Mouse (Mus musculus) CH12.LX (cell line): Measurements from ENCODE around the gene Klrb1b. TPM values are rescaled to one million over a fixed set of nuclear protein-coding genes. Genes with fewer than 3 reads are reported as not detected.

Source experiments
- DNase-seq: peaks from one replicate; pipeline ENCODE4 v3.0.0-alpha.2; 2013; ENCODE audit errors: extremely low read depth
- H3K27ac ChIP-seq: 2 replicates; pipeline ENCODE4 v1.5.1; 2012; ENCODE audit warnings: low read depth, mild to moderate bottlenecking, control low read depth, moderate library complexity; ENCODE audit not compliant: insufficient read depth
- H3K27me3 ChIP-seq: replicated peaks from 2 replicates; pipeline ENCODE3; 2012; ENCODE audit warnings: inconsistent platforms
- H3K36me3 ChIP-seq, 2 experiments: replicated peaks in 1 of 2; 2 replicates each; pipeline versions ENCODE3 to v1.6.1; 2012; ENCODE audit warnings: inconsistent platforms in 1 of 2, low read length in 1 of 2, mild to moderate bottlenecking in 1 of 2, mixed read lengths in 1 of 2, moderate library complexity in 1 of 2; ENCODE audit not compliant: control insufficient read depth in 1 of 2, insufficient read depth in 1 of 2
- H3K4me1 ChIP-seq, 2 experiments: 2 replicates each; pipeline ENCODE4 v1.6.1; 2012; ENCODE audit warnings: inconsistent platforms in 1 of 2, moderate library complexity in 1 of 2; ENCODE audit not compliant: insufficient read depth in 2 of 2, control insufficient read depth in 1 of 2
- H3K4me2 ChIP-seq: 2 replicates; pipeline ENCODE4 v1.6.1; 2012; ENCODE audit warnings: low read depth, mild to moderate bottlenecking, control low read depth; ENCODE audit not compliant: poor library complexity, insufficient read depth, severe bottlenecking
- H3K4me3 ChIP-seq, 3 experiments: fragments of 150-350 bp in 1 of 3; sonication (generic) in 1 of 3; replicated peaks in 1 of 3; 2 replicates each; pipeline versions ENCODE3 to v1.5.1; 2011 to 2012; ENCODE audit warnings: low read depth in 2 of 3, low read length in 2 of 3, mild to moderate bottlenecking in 2 of 3, moderate library complexity in 2 of 3, control low read depth in 1 of 3, improper control_type of control experiment in 1 of 3, inconsistent platforms in 1 of 3, mixed read lengths in 1 of 3; ENCODE audit not compliant: poor library complexity in 1 of 3
- H3K79me2 ChIP-seq: replicated peaks from 2 replicates; pipeline ENCODE4 v1.6.1; 2012; ENCODE audit warnings: mild to moderate bottlenecking, moderate library complexity; ENCODE audit not compliant: control insufficient read depth, poor library complexity, insufficient read depth, severe bottlenecking; ENCODE audit errors: extremely low read depth
- H3K9ac ChIP-seq: 2 replicates; pipeline ENCODE4 v1.6.1; 2012; ENCODE audit warnings: low read depth, mild to moderate bottlenecking, control low read depth, moderate library complexity; ENCODE audit not compliant: insufficient read depth
- H3K9me3 ChIP-seq: replicated peaks from 2 replicates; pipeline ENCODE3; 2012; ENCODE audit warnings: low read length, inconsistent platforms, mixed read lengths
- ELF1 ChIP-seq: IDR thresholded peaks from 2 replicates; pipeline ENCODE4 v1.6.1; 2014; ENCODE audit warnings: low read depth, mild to moderate bottlenecking, inconsistent platforms, low read length, improper control_type of control experiment
- EP300 ChIP-seq: IDR thresholded peaks from 2 replicates; pipeline ENCODE4 v1.6.1; 2011; ENCODE audit warnings: low read length, improper control_type of control experiment
- ETS1 ChIP-seq: conservative IDR thresholded peaks from 2 replicates; pipeline ENCODE4 v1.6.1; 2012; ENCODE audit warnings: low read depth, mild to moderate bottlenecking, inconsistent platforms, low read length, improper control_type of control experiment, moderate library complexity
- GABPA ChIP-seq: IDR thresholded peaks from 2 replicates; pipeline ENCODE4 v1.6.1; 2012; ENCODE audit warnings: low read depth, low read length, improper control_type of control experiment, inconsistent platforms; ENCODE audit not compliant: insufficient replicate concordance
- HCFC1 ChIP-seq: IDR thresholded peaks from 2 replicates; pipeline ENCODE4 v1.6.1; 2012; ENCODE audit warnings: low read depth, mild to moderate bottlenecking, inconsistent platforms, low read length, improper control_type of control experiment
- IRF4 ChIP-seq: IDR thresholded peaks from 2 replicates; pipeline ENCODE4 v1.6.1; 2014; ENCODE audit warnings: low read depth, mild to moderate bottlenecking, inconsistent platforms, low read length, improper control_type of control experiment
- MXI1 ChIP-seq: IDR thresholded peaks from 2 replicates; pipeline ENCODE4 v1.6.1; 2011; ENCODE audit warnings: mild to moderate bottlenecking, low read depth, low read length, improper control_type of control experiment
- POLR2A ChIP-seq: IDR thresholded peaks from 2 replicates; pipeline ENCODE4 v1.6.1; 2011; ENCODE audit warnings: low read depth, mild to moderate bottlenecking, improper control_type of control experiment, low read length
- POLR2AphosphoS2 ChIP-seq: IDR thresholded peaks from 2 replicates; pipeline ENCODE4 v1.6.1; 2011; ENCODE audit warnings: low read depth, low read length, improper control_type of control experiment
- SIN3A ChIP-seq: IDR thresholded peaks from 2 replicates; pipeline ENCODE4 v1.6.1; 2012; ENCODE audit warnings: low read length, improper control_type of control experiment, inconsistent platforms
- TBP ChIP-seq: conservative IDR thresholded peaks from 2 replicates; pipeline ENCODE4 v1.6.1; 2011; ENCODE audit warnings: low read depth, low read length, improper control_type of control experiment
- dilution Hi-C: fragments of 300-500 bp; cut with MboI; formaldehyde crosslinking; loops from 2 replicates; pipeline ENCODE4 v1.14.3; 2020; ENCODE audit warnings: low sequenced_read_pairs; ENCODE audit not compliant: extremely low pct_unique_long_range_greater_than_20kb, extremely low pct_ligation_motif_present
- in situ Hi-C: fragments of 300-500 bp; cut with MboI; formaldehyde crosslinking; loops from 3 replicates; pipeline ENCODE4 v1.14.3; 2019; ENCODE audit warnings: low sequenced_read_pairs, low pct_ligation_motif_present, low pct_unique_long_range_greater_than_20kb, mixed read lengths
- polyA plus RNA-seq: library from polyadenylated mRNA; unstranded; fragments of >175 nt; gene quantifications from 2 replicates; pipeline ENCODE4 v1.2.1, GENCODE M21; 2012; ENCODE audit warnings: low read depth; ENCODE audit not compliant: insufficient read length
- total RNA-seq, 2 experiments: library from RNA; depleted of rRNA; stranded (reverse); fragments of 300-350 nt in 1 of 2; fragments of >200 nt in 1 of 2; gene quantifications; 2 replicates each; pipeline ENCODE4 v1.2.3; 2012 to 2014

Klrb1b gene
- total and polyA plus RNA-seq, 3 experiments = not detected

DNA sequence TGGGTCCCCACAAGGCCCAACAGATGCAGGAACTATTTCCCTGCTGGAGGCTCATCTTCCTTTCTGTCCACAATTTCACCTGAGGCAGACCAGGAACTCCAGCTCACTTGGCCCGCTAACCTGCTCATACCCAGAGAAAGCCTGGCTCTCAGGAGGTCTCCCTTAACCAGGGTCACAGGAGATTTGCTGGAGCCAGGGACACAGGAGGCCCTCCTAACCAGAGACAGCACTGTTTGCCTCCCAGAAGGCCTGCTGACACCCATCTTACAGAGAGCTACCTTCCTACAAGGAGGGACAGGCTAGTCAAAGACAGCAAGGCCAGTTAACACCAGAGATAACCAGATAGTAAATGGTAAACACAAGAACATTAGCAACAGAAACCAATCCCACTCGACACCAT lies 31.8 kb upstream of the Klrb1b start:
- Histone ChIP-seq H3K27me3 (no peaks in the 10 kb centered on the region), H3K4me1 (peaks cover 7 to 29% of the 10 kb centered on the region in 2 experiments), H3K9me3 (no peaks in the 10 kb centered on the region), H3K36me3 (peaks cover 14 to 27% of the 10 kb centered on the region in 2 experiments), H3K27ac (no peak overlapping the region), H3K79me2 (peaks cover 30% of the 10 kb centered on the region), H3K4me2 (no peak overlapping the region), H3K4me3 (no peak overlapping the region), H3K9ac (no peak overlapping the region)
- in situ Hi-C loops (no loop called here), dilution Hi-C loops (no loop called here)
- TF ChIP-seq POLR2A (no peak), ETS1 (no peak), ELF1 (no peak), POLR2AphosphoS2 (no peak)
- DNase-seq = no peak

DNA sequence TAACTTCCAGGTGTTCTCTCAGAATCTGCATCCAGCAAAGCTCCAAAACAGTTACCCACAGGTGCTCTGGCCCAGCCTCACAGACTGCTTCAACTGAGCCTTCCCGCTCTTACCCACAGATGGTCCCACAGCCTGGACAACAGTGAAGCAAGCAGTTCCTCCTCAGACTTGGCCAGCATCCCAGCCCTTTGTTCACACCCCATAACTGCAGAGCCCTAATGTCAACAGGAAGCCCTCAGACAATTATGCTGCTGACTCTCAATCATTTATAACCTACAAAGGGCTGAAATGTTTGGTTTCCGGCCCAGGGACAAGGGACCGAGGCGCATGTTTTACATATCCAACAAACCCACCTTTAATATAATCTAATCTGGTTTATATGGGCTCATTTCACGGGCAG lies 30.1 kb upstream of the Klrb1b start:
- DNase-seq = no peak

DNA sequence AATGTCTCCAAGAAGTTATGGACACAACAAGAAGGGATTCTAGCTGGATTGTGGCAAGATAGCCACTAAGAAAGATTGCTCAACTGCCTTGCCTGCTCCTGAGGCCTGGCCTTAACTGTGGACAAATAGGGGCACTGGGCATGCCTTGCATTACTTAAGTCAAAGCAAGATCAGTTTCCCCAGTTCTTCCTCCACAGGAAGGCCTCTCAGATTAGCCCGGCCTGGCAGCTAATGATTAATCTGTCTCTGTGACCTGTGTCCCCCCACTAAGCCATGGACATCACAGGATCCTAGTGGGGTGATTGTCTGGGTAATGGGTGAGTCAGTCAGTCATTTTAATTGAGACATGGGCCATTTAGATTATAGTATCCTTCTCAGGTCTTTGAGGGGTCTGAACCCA lies 29.3 kb upstream of the Klrb1b start:
- H3K4me2 ChIP-seq = no peak overlapping the region
- H3K36me3 ChIP-seq = peaks cover 14 to 41% of the 10 kb centered on the region in 2 experiments
- DNase-seq = no peak
- dilution Hi-C loops = no loop called here
- no peak overlapping the region for H3K4me3 ChIP-seq
- H3K4me1 ChIP-seq = peaks cover 20 to 49% of the 10 kb centered on the region in 2 experiments
- peaks cover 47% of the 10 kb centered on the region for H3K79me2 ChIP-seq
- no peak for TF ChIP-seq TBP
- no peak for TF ChIP-seq HCFC1
- TF ChIP-seq EP300 = no peak
- no peaks in the 10 kb centered on the region for H3K27me3 ChIP-seq
- H3K9ac ChIP-seq = no peak overlapping the region
- in situ Hi-C loops = no loop called here
- peak overlapping the region; percentile 21; the same call in 1 of the 2 replicates for H3K27ac ChIP-seq
- no peaks in the 10 kb centered on the region for H3K9me3 ChIP-seq

More for the DNA sequence above, 30.1 kb upstream of the Klrb1b start:
- peaks cover 14 to 36% of the 10 kb centered on the region in 2 experiments for H3K36me3 ChIP-seq
- in situ Hi-C loops (no loop called here), dilution Hi-C loops (no loop called here)
- H3K9ac ChIP-seq = no peak overlapping the region
- H3K4me3 ChIP-seq = no peak overlapping the region
- TF ChIP-seq GABPA = no peak
- no peak for TF ChIP-seq SIN3A
- TF ChIP-seq MXI1 = no peak
- no peak for TF ChIP-seq IRF4
- TF ChIP-seq, all 38 proteins: peak for 0
- H3K27ac ChIP-seq = no peak overlapping the region
- H3K4me2 ChIP-seq = no peak overlapping the region
- H3K27me3 ChIP-seq = no peaks in the 10 kb centered on the region
- H3K9me3 ChIP-seq = no peaks in the 10 kb centered on the region
- H3K4me1 ChIP-seq = peaks cover 20 to 43% of the 10 kb centered on the region in 2 experiments
- H3K79me2 ChIP-seq = peaks cover 44% of the 10 kb centered on the region
